Mouse (Mus musculus): Measurements from ENCODE around the gene Aunip.

Gene Aunip

DNA sequence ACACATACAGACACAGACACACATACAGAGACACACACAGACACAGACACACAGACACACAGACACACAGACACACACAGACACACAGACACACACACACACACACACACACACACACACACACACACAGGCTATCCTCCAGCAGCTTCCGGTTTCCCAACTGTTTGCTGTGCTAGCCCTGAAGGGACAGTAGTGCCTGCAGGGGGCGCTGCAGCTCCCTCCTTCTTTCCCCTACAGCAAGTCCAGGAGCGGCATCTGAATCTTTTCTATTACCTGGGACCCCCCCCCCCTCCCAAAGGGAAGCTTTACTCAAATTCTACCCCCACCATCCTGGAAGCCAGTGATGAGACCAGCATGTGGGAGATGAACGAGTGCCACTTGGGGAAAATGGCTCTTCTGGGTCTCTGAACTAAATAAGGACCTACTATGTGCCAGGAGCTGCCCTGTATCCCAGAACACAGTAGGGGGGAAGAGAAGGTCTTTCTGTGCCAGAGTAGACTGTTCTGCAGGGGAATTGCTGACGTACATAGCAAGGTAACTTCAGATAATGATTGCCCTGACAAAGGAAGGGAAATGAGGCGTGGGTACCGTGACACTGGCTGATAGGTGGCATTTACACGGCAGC is 45.3 kb downstream of the Aunip start:
- no peak for DNase-seq

DNA sequence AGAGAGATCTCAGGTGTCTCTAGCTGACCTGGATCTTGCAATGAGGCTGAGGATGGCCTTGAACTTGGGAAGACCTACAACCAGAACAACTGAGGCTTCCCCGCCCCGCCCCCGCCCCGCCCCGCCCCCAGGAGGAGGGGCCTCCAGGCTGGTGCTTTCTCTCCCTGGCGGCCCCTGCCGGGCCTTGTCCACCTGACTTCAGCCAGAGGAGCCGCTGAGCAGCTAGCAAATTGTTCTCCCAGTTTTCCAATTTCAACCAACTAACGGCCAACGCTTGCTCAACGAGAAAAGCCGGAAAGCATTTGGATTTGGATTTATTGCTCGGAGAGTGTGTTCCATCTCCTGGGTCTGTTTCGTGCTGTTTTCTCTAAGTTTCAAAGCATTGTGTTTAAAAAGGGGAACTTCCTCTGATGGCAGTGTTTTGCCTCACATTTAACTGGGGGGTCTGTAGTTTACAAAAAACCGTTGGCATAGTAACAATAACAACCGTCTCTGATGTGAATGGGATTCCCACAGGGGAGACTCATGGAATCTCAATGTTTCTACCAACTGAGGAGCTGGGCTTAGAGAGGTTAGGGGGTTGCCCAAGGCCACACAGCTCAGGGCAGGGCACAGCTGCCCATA is 46.9 kb downstream of the Aunip start:
- no peak for DNase-seq

DNA sequence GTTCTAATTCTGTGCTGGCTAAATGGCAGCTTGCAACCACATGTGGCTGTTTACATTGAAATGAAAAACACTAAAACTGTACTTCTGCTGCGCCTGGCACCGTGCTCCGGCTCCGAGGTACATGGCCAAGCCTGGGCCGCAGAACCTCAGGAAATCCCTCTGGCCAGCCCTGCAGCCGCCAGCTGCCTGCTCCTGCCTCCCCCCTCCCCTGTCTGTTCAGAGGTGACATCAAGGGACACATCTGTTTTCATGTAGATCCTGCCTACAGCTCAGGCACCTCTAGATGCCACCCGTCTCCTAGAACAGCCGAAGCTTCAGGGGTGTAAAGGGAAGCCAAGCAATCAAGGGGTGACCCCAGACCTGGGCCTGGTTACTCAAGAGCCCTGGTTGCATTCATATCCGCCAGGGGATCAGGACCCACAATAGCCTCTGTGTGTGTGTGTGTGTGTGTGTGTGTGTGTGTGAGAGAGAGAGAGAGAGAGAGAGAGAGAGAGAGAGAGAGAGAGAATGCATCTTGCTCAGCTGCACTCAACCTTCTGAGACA is 47.8 kb downstream of the Aunip start:
- DNase-seq, result peak in 1 of 2 experiments; percentile 30

DNA sequence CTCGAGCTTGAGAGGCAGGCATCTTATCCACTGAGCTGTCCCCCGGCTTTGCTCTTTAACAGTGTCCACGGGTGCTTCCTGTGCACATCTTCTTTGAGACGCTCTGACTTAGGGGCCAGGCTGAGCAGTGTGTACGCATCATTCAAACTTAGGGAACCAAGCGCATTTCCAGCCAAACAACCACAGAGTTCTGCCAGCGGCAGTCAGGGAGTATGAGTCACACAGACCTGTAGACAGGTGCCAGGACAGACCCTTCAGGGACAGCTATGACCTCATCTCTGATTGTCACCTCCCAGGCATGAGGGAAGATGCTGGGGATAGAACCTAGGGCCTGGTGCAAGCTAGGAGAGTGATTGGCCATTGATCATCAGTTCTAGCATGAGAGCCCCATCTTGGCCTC is 48.4 kb downstream of the Aunip start:
- DNase-seq, result no peak

DNA sequence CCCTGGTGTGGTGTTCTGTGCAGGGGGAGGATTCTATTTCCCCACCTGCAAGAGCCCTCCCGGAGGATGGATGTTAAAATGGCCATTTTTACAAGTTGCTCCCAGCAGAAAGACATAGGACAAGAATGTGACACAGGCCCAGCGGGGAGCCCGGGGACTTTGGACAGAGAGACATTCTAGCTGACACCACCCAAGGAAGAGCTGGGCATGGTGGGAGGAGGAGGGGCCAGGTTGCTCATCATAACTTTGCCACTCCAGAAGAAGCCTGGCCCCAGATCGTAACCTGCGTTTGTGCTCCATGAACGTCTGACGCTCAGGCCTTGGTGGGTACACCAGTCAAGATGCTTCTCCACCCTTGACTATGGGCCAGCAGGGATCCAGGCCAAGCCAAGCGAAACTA is 49.9 kb downstream of the Aunip start:
- DNase-seq, result no peak

DNA sequence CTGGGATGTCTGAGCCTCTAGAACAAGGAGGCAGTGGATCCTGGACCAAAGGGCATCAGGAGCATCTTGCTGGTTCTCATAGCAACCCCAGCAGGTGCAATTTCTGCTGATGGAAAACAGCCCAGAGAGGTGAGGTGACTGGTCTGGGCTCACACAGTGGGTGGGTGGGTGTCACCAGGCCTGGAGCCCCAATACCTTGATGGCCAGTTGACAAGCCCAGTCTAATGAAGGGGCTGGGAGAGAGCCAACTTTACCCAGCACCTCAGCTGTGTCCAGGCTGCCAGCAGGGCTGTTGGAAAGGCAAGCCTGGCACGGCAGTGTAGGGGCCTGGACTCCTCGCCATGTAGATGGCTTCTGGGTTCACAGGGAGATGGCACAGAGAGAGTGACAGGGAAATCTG is 51.2 kb downstream of the Aunip start:
- DNase-seq, result no peak

DNA sequence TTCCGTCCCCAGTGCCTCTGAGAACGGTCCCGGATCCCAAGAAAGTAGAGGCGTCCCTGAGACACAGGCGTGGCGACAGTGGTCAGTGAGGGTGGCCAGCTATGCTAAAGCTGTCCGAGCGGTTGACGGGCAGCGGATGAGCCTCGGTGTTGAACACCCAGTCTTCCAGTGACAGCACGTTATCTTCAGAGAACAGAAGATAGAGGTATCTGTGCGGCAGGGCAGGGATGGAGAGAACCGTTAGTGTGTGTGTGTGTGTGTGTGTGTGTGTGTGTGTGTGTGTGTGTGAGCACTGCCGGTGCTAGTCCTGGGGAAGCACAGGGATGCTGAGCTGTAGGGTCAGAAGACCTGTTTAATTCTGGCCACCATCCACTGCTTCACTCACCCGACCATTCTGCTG is 52.8 kb downstream of the Aunip start:
- DNase-seq, result no peak

DNA sequence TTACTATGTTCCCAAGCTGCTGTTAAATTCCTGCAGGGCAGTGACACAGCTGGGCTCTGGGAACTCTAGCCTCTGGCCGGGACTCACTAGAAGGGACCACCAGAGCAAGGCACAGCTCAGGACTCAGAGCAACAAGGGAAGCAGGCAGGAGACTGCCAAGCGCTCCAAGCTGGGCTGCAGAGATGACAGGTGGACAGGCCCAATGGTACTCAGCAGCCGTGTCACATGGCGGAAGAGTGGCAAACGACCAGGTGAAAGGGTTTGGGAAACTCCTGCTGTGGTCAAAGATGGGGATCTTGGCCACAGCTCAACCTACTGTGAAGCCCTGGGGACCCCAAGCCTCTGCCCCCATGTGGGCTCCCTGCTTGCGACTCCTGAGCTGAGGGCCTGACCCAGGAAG is 53.3 kb downstream of the Aunip start:
- DNase-seq, result no peak

DNA sequence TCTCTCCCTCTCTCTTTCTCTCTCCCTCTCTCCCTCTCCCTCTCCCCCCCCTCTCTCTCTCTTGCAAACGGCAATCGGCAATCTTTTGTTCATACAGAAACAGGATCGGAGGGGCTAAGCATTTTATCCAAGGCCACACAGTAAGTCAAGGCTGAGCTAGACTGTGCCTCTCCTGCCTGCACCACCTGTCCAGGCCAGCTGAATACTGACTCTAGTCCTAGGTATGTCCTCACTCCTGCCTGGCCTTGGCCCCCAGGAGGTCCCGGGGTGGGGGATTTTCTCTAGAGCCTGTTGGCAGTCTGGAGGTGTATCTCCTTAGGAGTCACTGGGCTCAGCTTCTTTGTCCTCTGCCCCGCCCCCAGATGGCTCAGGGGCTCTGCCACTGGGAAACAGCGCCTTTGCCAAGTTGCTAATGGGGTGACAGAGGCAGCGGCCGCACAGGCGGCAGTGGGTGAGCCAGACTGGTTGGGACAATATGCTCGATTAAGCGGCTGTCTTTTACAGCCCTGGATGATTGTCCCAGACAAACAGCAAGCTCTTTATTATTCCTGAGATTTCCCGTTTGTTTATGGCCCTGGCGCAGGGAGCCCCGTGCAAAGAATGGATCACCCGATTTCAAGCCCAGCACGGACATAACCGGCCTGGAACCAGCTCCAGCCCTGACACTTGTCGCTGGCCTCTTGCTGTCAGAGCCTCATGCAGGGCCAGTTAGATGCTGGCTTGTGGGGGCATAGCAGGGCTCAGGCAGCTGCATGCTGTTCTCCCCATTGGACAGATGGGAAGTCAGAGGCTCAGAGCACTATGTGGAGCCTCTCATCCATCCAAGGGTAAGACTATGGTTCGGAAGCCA is 56.8 kb downstream of the Aunip start:
- no peak for DNase-seq

DNA sequence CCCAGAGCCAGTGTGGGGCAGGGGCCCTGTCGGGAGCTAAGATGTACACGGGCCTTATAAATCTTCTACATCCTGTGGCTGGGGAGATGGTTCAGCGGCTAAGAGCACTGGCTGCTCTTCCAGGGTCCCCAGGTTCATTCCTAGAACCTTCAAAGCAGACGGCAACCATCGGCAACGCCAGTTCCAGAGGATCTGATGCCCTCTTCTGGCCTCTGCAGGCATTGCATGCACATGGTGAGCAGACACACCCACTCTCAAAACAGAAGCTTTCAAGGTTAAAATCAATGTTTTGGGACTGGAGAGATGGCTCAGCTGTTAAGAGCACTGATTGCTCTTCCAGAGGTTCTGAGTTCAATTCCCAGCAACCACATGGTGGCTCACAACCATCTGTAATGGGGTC is 58.4 kb downstream of the Aunip start:
- DNase-seq, result no peak

DNA sequence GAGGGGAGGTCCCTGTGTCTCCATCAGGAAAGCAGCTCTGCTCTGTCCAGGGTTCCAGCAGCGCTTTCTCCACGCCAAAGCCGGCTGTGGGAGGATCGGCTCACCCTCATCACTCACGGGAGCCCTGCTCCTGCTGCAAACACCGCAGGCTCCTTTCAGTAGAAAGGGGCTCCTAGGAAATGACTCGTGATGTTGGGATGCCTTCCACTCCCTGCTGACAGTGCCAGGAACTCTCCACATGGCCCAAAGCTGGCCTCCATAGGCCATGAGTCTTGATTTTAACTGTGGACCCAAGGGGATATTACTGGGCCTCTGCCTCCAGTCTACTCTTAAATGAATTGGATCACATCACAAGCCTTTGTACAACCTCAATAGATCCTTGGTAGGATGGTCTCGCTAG is 59.0 kb downstream of the Aunip start:
- DNase-seq, result no peak

DNA sequence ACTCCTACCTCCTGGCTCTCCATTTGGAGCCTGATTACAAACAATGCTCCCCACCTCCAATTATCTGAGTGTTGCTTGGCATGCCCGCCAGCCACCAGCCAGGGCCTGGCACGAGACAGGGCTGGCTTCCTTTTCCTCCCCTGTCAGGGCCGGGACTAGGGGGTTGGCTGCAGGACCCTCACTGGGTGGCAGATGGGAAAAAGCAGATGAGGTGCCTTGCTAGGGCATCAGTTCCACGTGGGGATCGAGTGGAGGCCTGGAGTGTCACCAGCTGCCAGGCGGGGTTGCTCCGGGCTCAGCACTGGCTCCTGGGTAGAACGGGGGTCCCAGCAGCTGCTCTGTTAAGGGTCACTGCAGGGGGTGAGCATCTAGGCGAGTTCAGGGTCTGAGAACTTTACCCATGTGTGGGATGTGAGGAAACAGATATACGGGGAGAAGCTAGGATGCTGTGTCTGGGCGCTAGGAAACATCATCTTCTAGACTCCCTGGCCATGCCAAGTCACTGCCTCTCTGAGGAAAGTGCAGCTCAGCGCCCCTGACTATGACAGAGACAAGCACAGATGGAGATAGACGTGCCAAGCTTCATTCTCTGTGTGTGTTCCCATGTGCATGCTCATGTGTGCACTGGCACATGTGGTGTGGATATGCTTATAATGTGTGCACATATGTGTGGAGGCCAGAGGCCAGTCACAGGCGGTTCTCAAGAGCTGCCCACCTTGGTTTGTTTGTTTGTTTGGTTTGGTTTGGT is 60.1 kb downstream of the Aunip start:
- DNase-seq, result no peak

DNA sequence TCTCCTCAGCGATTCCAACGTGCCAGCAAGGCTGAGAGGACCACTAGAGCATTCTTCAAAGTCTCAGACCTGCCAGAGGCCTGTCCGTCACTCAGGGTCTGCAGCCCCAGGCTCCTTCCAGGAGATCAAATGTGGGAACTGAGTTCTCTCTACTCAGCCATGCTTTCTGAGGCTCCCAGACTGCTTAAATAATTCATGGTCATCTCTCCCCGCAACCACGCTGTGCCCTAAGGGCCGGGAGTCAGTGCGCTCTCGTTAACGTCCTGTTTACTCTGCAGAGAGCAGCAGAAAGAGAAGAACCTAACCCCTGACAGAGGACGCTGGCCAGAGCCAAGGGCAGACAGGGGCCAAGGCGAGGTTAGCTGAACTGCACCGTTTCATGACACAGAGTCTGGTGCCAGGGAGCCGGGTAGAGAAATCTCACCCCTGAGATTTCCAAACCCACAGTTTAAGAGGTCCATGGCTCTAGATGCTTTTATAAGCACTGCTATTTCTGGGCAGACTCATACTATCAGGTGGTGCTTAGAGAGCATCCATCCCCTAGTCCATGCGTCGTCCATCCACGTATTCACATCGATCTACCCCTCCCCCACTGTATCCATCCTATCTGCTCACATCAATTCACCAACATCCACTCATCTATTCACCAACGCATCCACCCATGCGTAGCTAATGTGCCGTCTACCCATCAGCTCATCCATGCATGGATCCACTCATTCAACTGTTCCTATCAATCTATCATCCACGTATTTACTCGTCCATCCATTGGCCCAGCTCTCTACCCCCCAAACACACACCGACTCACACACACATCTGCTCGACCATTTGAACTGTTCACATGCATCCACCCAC is 61.9 kb downstream of the Aunip start:
- DNase-seq, result no peak
